Mouse (Mus musculus) heart, embryonic 15.5 days (tissue): ENCODE data around the gene Nipbl. TPM values are rescaled to one million over a fixed set of nuclear protein-coding genes. Genes with fewer than 3 reads are reported as not detected.

Experiments used
- ATAC-seq: fragments of 200-750 bp; cut with Nextera tagmentation; replicated peaks from 2 replicates; pipeline ENCODE4 v1.8.0; 2017; ENCODE audit warnings: low read depth, moderate TSS enrichment; ENCODE audit not compliant: insufficient number of reproducible peaks, insufficient read depth, low FRiP score
- H3K27ac ChIP-seq: fragments of 300-500 bp; sonication (generic); 2 replicates; pipeline ENCODE4 v1.5.1; 2015; ENCODE audit warnings: mild to moderate bottlenecking, inconsistent platforms
- H3K27me3 ChIP-seq: fragments of 300-500 bp; sonication (generic); 2 replicates; pipeline ENCODE4 v1.6.1; 2015; ENCODE audit warnings: inconsistent platforms
- H3K36me3 ChIP-seq: fragments of 300-500 bp; sonication (generic); 2 replicates; pipeline ENCODE4 v1.6.1; 2015; ENCODE audit warnings: mild to moderate bottlenecking, inconsistent platforms
- H3K4me1 ChIP-seq: fragments of 300-500 bp; sonication (generic); replicated peaks from 2 replicates; pipeline ENCODE4 v1.6.1; 2015; ENCODE audit warnings: inconsistent platforms
- H3K4me2 ChIP-seq: fragments of 300-500 bp; sonication (generic); 2 replicates; pipeline ENCODE4 v1.6.1; 2015; ENCODE audit warnings: inconsistent platforms, mild to moderate bottlenecking, moderate library complexity
- H3K4me3 ChIP-seq: fragments of 300-500 bp; sonication (generic); 2 replicates; pipeline ENCODE4 v1.5.1; 2015; ENCODE audit warnings: mild to moderate bottlenecking, inconsistent platforms
- H3K9ac ChIP-seq: fragments of 300-500 bp; sonication (generic); 2 replicates; pipeline ENCODE4 v1.6.1; 2015; ENCODE audit warnings: mild to moderate bottlenecking, inconsistent platforms
- H3K9me3 ChIP-seq: fragments of 300-500 bp; sonication (generic); replicated peaks from 2 replicates; pipeline ENCODE4 v1.6.1; 2016; ENCODE audit warnings: inconsistent platforms
- WGBS: fragments of 180-500 bp; shearing (Covaris S2); methylation state at CpG from one replicate; pipeline ENCODE4 v1.1.7; 2015; ENCODE audit warnings: mixed read lengths; 5-methylcytosine and 5-hydroxymethylcytosine counted together
- polyA plus RNA-seq: library from polyadenylated mRNA; unstranded; fragments of >200 nt; fragmentation: Nextera tagmentation; extraction: Ambion mirVana; gene quantifications from 2 replicates; pipeline ENCODE4 v1.2.1, GENCODE M21; 2015

The Nipbl gene
- polyA plus RNA-seq, 1 experiment from 2014 or later, result 9.8 TPM

DNA sequence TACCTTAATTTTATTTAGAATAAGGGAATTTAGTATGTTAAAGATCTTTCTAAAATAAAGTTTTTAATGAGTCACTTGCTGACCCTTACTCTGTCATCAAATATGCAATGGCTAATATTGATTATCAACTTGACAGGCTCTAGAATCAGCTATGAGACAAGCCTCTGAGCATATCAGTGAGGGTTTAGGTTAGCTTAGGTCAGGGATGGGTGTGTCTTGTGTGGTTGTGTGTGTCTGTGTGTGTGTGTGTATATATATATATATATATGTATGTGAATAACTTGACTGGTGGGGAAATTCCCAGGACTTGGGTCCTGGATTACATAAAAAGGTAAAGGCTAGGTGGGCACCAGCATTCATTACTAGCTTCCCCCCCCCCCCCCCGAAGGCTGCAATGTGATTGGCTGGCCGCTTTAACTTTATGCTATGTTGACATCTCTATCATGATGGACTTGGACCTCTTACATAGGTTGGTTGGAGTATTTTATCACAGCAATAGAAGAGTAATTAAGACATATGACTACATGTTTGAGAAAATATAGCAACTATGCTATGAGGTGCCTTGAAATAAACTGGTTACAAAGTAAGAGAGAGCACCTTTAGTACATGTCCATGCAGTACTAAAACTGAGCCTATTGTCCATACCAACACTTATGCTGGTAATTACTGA is 97.0 kb downstream of the Nipbl start:
- Histone ChIP-seq H3K27me3 (no peaks in the 10 kb centered on the region), H3K4me1 (no peaks in the 10 kb centered on the region), H3K9ac (no peak overlapping the region), H3K9me3 (no peaks in the 10 kb centered on the region), H3K4me2 (no peak overlapping the region), H3K27ac (no peak overlapping the region), H3K4me3 (no peak overlapping the region), H3K36me3 (peaks cover 16% of the 10 kb centered on the region)
- 95% methylated on average over 2 of the region's 2 CpGs for WGBS
- ATAC-seq, result no peak

DNA sequence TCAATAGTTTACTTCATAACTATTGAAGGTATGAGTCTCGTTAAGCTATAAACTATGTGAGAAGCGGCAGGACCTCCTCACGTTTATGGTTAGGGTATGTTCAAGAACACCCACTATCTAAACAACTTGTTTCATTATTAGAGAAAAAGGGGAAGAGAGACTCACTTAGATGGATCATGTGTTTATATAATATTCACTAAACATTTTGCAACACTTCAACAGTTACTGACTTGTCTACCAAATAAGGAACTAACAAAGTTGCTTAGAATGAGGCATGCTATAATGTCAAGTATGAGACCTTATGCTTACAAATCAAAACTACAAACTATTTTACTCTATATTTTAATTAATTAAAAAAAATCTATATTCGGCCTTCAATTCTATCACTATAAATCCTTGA is 103.7 kb downstream of the Nipbl start:
- H3K27ac ChIP-seq, result no peak overlapping the region
- peaks cover 36% of the 10 kb centered on the region for H3K36me3 ChIP-seq
- H3K4me3 ChIP-seq, result no peak overlapping the region
- no peaks in the 10 kb centered on the region for H3K27me3 ChIP-seq
- no peak for ATAC-seq
- no peaks in the 10 kb centered on the region for H3K9me3 ChIP-seq
- no peak overlapping the region for H3K9ac ChIP-seq
- no peak overlapping the region for H3K4me2 ChIP-seq
- WGBS, result 86% methylated on average over 4 of the region's 4 CpGs
- H3K4me1 ChIP-seq, result no peaks in the 10 kb centered on the region

DNA sequence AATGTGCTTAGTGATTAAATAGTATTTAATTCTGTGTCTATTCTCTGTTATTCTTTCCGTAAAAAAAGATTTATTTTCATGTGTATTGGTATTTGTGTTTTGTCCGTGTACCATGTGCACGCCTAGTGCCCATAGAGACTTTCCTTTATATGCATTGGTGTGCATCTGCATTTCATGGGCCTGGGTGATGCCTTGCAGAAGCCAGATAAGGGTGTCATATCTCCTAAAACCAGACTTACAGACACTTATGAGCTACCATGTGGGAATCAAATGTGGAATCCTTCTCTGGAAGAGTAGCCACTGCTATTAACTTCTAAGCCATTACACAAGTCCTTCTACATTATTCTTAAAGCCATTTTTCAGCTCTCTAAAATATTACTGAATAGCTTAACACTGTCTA is 112.7 kb downstream of the Nipbl start:
- no peaks in the 10 kb centered on the region for H3K4me1 ChIP-seq
- no peak overlapping the region for H3K27ac ChIP-seq
- no peak overlapping the region for H3K9ac ChIP-seq
- peaks cover 52% of the 10 kb centered on the region for H3K36me3 ChIP-seq
- H3K4me3 ChIP-seq, result no peak overlapping the region
- H3K27me3 ChIP-seq, result no peaks in the 10 kb centered on the region
- no peaks in the 10 kb centered on the region for H3K9me3 ChIP-seq
- no peak overlapping the region for H3K4me2 ChIP-seq
- 94% methylated on average over 3 of the region's 3 CpGs for WGBS
- no peak for ATAC-seq

DNA sequence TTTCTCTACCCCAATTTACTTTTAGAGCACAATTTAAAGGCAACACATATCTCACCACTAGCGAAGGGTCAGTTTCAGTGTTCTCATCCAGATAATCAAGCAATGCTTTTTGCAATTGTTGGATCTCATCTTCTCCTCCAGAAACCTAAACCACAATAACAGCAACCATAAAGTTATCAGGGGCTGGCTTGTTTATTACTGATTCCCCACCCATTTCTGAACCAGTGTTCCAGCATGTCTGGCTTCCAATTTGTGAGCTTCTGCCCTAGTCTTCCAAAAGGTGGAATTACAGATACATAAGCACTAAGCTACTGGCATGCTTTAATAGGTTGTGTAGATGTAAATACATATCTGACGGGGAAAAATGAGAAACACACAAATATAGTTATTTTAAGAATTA is 118.6 kb downstream of the Nipbl start:
- no peak for ATAC-seq
- WGBS, result 98% methylated on average over 2 of the region's 2 CpGs

DNA sequence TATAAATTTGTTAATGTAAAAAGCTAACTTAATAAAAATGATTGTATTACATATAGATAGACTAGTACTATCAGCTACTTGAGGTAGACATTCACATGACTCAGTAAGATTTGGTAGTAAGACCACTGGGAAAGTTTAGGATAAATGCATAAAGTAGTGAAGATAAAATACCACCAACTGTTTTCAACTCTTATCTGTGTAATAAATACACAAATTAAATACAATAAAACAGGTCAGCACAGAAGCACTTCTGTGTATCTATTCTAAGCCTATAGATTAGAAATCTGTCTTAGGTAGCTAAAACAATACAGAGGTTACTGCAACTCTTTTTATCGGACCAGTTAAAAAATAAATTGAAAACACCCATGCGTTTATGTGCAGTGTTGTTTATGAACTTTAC is 119.4 kb downstream of the Nipbl start:
- H3K9me3 ChIP-seq, result no peaks in the 10 kb centered on the region
- no peak for ATAC-seq
- no peak overlapping the region for H3K9ac ChIP-seq
- H3K4me2 ChIP-seq, result no peak overlapping the region
- H3K27me3 ChIP-seq, result no peaks in the 10 kb centered on the region
- 91% methylated on average over 2 of the region's 2 CpGs for WGBS
- no peaks in the 10 kb centered on the region for H3K4me1 ChIP-seq
- peaks cover 60% of the 10 kb centered on the region for H3K36me3 ChIP-seq
- H3K4me3 ChIP-seq, result no peak overlapping the region
- H3K27ac ChIP-seq, result no peak overlapping the region

More for the DNA sequence above, 118.6 kb downstream of the Nipbl start:
- Histone ChIP-seq H3K9me3 (no peaks in the 10 kb centered on the region), H3K4me3 (no peak overlapping the region), H3K27me3 (no peaks in the 10 kb centered on the region), H3K4me1 (no peaks in the 10 kb centered on the region), H3K4me2 (no peak overlapping the region), H3K27ac (no peak overlapping the region), H3K9ac (no peak overlapping the region), H3K36me3 (peaks cover 59% of the 10 kb centered on the region)

DNA sequence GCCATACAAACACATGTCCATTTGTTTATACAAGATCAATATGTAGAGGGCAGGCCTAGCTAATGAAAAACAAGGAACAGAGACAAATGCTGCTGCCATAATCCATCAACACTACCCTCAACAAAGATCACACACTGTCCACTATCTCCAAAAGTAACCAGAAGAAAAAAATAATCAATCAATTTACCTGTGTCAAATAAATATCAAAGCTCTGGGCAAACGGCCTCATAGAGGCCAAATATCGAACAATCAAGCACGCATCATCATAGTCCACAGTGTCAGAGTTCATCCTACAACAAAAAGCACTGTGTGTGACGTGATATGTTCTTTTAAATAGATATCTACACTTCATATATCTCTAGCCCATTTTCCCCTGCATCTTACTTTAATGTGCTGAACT is 120.2 kb downstream of the Nipbl start:
- Histone ChIP-seq H3K4me1 (no peaks in the 10 kb centered on the region), H3K9ac (no peak overlapping the region), H3K27me3 (no peaks in the 10 kb centered on the region), H3K4me2 (no peak overlapping the region), H3K27ac (no peak overlapping the region), H3K9me3 (no peaks in the 10 kb centered on the region), H3K4me3 (no peak overlapping the region), H3K36me3 (peaks cover 58% of the 10 kb centered on the region)
- no peak for ATAC-seq
- 93% methylated on average over 4 of the region's 4 CpGs for WGBS

DNA sequence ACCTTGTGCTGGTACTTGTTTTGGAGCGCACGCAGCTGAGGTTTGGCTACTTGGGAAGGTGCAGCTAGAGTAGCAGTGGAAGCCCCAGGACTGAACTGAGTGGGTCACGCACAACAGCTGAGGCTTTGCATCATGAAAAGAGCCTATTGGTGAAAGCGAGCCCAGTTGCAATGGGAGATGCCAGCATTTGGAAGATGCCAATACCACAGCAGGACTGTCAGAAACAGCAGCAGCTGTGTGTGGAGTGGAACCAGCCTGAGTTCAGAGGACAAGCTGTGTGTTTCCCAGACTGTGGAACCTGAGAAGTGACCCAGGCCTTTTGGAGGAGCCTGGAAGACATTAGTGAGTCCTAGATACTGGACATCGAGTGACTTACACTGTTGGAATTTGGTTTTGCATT is 122.8 kb downstream of the Nipbl start:
- peaks cover 55% of the 10 kb centered on the region for H3K36me3 ChIP-seq
- no peaks in the 10 kb centered on the region for H3K9me3 ChIP-seq
- no peak overlapping the region for H3K9ac ChIP-seq
- no peak overlapping the region for H3K4me3 ChIP-seq
- WGBS, result 92% methylated on average over 5 of the region's 5 CpGs
- H3K27me3 ChIP-seq, result no peaks in the 10 kb centered on the region
- no peak overlapping the region for H3K4me2 ChIP-seq
- no peaks in the 10 kb centered on the region for H3K4me1 ChIP-seq
- H3K27ac ChIP-seq, result no peak overlapping the region
- ATAC-seq, result no peak

DNA sequence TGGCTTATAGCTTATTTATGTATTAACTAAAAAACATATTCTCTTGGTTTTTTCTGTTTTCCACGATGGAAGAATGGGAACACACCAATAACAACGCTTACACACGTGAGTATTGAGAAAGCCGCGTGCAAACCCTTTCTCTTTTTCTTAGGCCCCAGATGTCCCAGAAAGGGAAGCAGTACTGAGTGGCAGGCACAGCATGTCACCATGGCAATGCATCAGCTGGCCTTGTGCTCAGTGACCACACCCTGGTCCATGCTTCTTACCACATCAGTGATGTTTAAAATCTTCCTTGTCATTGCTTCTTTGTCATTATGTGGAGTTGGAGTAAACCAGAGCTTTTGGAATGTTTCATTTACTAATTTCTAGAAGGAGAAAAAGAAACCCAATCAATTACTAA is 125.1 kb downstream of the Nipbl start:
- Histone ChIP-seq H3K4me2 (no peak overlapping the region), H3K4me1 (no peaks in the 10 kb centered on the region), H3K9ac (no peak overlapping the region), H3K4me3 (no peak overlapping the region), H3K9me3 (no peaks in the 10 kb centered on the region), H3K27me3 (no peaks in the 10 kb centered on the region), H3K27ac (no peak overlapping the region), H3K36me3 (peaks cover 44% of the 10 kb centered on the region)
- 96% methylated on average over 5 of the region's 5 CpGs for WGBS
- ATAC-seq, result no peak

DNA sequence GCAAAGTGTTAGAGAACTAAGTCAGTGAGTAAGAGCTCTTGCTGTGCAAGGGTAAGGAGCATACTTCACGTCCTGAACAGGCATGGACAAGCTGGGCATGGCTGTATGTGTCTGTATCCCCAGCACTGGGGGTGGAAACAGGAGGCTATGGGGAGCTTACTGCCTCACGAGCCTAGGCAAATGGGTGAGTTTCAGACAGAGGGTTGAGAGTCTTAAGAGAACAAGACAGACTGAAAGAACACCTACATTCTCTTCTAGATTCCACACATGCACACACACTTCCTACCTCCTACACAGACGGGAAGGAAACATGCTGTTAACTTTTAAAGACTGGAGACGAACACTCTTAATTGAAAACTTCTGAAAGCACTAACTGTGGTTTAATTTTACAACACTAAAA is 126.9 kb downstream of the Nipbl start:
- 88% methylated on average over 4 of the region's 4 CpGs for WGBS
- H3K9ac ChIP-seq, result no peak overlapping the region
- no peak overlapping the region for H3K27ac ChIP-seq
- H3K4me3 ChIP-seq, result no peak overlapping the region
- no peaks in the 10 kb centered on the region for H3K27me3 ChIP-seq
- H3K4me2 ChIP-seq, result no peak overlapping the region
- peaks cover 44% of the 10 kb centered on the region for H3K36me3 ChIP-seq
- H3K4me1 ChIP-seq, result no peaks in the 10 kb centered on the region
- no peak for ATAC-seq
- no peaks in the 10 kb centered on the region for H3K9me3 ChIP-seq

DNA sequence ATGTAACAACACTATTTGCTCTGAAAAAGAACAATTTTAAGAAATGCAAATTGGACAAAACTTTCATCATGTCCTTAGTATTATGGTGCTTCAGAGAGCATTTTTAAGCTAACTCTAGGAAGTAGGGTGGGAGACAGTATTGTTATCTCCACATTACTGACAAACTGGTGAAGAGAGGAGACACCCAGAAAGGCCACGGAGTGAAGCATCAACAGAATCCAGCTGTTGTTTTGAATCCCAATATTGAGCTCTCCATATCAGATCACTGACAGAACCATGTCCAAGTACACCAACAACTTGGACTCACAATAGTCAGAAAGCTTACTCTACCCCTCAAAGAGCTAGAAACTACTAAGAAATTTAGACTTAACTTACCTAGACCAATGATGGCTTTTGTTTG is 138.8 kb downstream of the Nipbl start:
- Histone ChIP-seq H3K4me2 (no peak overlapping the region), H3K36me3 (peaks cover 57% of the 10 kb centered on the region), H3K9me3 (no peaks in the 10 kb centered on the region), H3K27ac (no peak overlapping the region), H3K4me3 (no peak overlapping the region), H3K27me3 (no peaks in the 10 kb centered on the region), H3K4me1 (no peaks in the 10 kb centered on the region), H3K9ac (no peak overlapping the region)
- no peak for ATAC-seq
- WGBS, result 68% methylated on average over 1 of the region's 1 CpGs

DNA sequence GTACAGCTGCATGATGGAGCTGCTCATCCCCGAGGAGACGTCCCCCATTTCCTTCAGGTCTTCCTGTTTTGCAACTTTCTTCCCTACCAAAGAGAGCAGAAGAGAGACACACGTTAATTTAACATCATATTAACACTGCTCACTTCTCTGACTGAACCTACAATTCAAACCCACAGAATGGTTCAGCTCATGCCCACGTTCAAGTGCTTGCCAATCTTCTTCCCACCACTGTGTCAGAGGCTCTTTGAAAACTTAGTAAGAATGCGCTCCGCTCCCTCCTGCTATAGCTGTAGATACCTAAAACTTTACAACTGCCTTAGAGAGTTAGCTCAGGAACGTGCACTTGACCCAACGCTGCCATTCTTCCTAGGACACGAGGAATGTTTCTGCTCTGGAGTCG is 141.3 kb downstream of the Nipbl start:
- Histone ChIP-seq H3K9ac (no peak overlapping the region), H3K4me2 (no peak overlapping the region), H3K4me1 (no peaks in the 10 kb centered on the region), H3K4me3 (no peak overlapping the region), H3K27ac (no peak overlapping the region), H3K36me3 (peaks cover 67% of the 10 kb centered on the region), H3K27me3 (no peaks in the 10 kb centered on the region), H3K9me3 (no peaks in the 10 kb centered on the region)
- ATAC-seq, result no peak
- 89% methylated on average over 10 of the region's 10 CpGs for WGBS

DNA sequence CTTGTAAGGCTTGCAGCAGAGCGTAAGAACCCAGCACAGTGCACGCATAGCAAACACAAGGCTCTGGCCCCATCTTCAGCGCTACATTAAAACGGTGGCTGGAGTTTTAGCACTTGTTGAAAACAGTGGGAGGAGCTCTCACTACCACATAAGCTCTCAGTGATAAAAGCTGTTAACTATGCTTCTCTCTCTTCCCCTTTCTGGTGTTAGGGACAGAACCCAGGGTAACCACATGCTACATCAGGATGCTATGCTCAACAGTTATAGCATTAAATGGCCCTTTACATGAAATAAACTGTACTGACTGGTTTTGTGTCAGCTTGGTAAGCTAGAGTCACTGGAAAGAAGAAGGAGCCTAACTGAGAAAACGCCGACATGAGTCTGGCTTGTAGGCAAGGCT is 150.1 kb downstream of the Nipbl start:
- H3K9ac ChIP-seq, result no peak overlapping the region
- peaks cover 72% of the 10 kb centered on the region for H3K36me3 ChIP-seq
- H3K9me3 ChIP-seq, result no peaks in the 10 kb centered on the region
- H3K27ac ChIP-seq, result no peak overlapping the region
- 88% methylated on average over 6 of the region's 6 CpGs for WGBS
- H3K27me3 ChIP-seq, result no peaks in the 10 kb centered on the region
- H3K4me2 ChIP-seq, result no peak overlapping the region
- H3K4me1 ChIP-seq, result no peaks in the 10 kb centered on the region
- no peak for ATAC-seq
- H3K4me3 ChIP-seq, result no peak overlapping the region
